Mouse (Mus musculus): ENCODE results near the gene Ccdc185. TPM values are rescaled to one million over a fixed set of nuclear protein-coding genes. Genes with fewer than 3 reads are reported as not detected.

The Ccdc185 gene
- polyA plus RNA-seq (2012; rRNA removed): not detected in 2 replicates

DNA sequence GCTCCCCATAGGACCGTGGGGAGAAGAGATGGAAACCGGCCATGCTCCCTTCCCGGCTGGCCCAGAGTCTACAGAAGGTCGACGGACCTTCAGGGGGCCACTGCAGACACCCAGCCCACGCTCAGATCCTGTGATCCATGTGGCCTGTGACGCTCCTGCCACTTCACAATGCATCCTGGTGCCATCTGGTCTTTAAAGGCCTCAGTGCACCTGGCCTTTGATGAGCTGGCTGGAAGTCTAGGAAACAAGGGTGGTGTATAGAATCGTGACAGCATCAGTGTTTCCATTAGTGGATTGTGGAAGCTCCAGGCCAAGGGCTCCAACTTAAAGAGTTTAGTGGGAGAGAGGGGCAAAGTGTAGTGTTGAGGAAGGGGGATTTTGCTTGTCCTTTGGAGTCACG, at the start of gene Ccdc185:
TSS of gene Ccdc185 (minus strand) at position 101 of the 400 bp plus-strand sequence.
- no peak for DNase-seq (ENCODE audit: low read depth, low spot score)
- WGBS: 84% methylated on average over 9 of the region's 9 CpGs

DNA sequence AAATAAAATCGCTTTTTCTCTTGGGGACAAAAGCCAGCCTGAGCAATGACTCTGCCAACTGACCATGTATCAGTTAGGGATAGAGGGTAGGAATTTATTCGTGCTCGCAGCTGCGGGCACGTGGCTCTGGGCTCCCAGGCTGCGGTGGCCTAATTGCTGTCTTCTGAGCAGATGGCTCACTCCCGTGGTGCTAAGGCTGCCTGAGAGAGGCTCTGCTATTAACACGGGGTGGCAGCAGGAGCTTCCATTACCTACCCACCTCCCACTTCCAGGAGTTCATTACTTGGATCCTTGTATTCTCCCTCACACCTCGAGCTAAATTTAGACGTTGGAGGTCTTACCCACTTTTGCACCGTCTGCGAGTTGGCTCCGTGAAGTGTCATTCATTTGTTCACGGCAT, 48.1 kb upstream of the Ccdc185 start:
- 81% methylated on average over 14 of the region's 14 CpGs for WGBS
- DNase-seq (ENCODE audit: low read depth, low spot score): no peak

DNA sequence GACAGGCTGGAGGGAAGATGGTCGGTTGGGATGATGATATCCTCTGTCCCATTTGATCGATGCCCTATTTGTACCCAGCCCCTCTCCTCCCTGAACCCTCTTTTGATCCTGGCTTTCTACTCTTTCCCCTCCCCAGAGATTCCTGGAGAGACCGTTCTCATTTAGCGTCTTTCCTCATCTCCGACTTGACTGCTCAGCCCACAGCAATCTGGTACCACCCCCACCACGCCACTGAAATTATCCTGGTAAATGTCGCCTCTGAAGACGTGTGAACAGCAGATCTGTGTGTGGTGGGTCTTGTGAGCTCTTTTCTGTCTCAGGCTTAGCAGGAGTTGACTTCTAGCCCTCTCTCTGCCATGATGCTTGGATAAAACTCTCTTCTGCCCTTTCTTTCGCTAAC, 45.6 kb upstream of the Ccdc185 start:
- 95% methylated on average over 9 of the region's 9 CpGs for WGBS
- no peak for DNase-seq (ENCODE audit: low read depth, low spot score)

DNA sequence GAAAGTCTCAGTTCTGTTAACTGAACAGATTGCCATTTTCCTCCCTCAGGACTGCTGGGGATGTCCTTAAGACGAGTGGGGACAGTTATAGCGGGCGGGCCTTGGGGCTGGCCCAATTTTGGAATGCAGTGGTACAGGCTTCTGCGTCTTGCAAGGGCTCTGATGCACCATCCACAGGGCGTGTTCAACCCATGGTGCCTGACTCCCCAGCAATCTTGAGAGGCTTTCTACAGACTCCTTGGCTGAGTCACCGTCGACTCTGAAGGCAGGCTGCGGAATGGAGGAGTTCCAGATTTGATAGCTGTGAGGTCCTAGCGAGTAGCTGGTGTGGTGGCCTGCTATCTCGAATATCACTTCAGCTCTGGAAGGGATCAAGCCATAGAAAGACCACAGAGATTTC, 45.2 kb upstream of the Ccdc185 start:
- 82% methylated on average over 10 of the region's 10 CpGs for WGBS

DNA sequence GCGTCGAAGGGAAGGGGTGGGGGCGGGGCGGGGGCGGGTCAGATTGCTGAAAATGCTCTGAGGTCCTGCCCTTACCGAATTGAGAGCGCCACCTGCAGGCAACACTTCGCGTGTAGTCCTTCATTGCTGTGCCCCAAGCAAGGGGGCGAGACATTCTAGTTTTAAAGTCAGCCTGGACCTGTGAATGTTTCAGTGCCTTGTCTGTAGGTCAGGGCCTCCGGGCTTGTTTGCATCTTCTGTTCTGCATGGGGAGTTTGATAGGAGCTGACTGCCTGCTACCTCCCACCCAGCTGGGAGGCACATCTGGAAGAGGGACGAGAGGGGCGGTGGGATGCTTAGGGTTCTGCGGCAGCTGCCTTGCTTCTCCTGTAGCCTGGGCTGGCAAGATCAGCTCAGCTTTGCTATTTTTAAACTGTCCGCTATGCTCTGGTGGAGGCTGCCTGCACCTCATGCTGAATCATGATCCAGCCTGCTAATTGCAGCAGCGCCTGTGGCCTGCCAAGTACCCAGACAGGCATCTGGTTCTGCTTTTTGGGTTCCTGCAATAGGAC, 43.6 kb upstream of the Ccdc185 start:
- 25% methylated on average over 16 of the region's 16 CpGs for WGBS
- no peak for DNase-seq (ENCODE audit: low read depth, low spot score)

More for the DNA sequence above, 45.2 kb upstream of the Ccdc185 start:
- DNase-seq (ENCODE audit: low read depth, low spot score): no peak

DNA sequence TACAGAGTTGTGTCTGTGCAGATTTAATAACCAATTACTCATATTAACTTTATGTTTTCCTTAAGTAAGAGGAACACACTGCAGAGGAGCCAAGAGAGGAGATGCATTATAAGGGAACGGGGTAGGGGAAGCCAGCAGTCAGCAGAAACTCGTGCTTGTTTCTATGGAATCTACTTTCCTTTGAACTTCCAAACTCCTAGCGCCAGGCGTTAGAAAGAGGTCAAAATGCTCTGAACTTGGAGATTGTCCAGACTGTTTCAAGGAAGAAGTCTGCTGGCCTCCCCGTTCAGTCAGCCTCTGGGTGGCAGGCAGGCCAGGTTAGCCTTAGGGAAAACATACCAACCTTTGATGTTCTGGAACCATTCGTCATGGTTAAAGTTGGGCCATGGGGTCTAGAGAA, 39.9 kb upstream of the Ccdc185 start:
- no peak for DNase-seq (ENCODE audit: low read depth, low spot score)
- 44% methylated on average over 6 of the region's 6 CpGs for whole genome bisulfite sequencing

DNA sequence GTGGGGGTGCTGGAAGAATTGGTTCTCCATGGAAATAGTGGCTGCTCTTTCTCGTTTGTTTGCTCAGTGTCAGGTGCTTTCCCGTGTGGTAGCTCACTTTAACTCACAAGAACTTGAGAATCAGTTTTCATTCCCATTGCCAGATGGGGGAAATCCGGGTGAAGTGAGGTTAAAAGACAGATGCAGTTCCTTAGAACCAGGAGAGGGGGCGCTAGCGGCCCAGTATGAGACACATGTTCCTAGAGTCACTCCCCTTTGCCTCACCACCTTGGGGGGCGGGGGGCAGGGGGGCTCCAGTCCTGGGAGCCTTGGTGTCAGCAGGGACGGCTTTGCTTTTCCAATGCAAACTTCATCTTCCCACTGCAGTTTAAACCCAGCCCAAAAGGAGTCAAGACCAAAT, 38.0 kb upstream of the Ccdc185 start:
- no peak for DNase-seq (ENCODE audit: low read depth, low spot score)
- 50% methylated on average over 7 of the region's 7 CpGs for WGBS

DNA sequence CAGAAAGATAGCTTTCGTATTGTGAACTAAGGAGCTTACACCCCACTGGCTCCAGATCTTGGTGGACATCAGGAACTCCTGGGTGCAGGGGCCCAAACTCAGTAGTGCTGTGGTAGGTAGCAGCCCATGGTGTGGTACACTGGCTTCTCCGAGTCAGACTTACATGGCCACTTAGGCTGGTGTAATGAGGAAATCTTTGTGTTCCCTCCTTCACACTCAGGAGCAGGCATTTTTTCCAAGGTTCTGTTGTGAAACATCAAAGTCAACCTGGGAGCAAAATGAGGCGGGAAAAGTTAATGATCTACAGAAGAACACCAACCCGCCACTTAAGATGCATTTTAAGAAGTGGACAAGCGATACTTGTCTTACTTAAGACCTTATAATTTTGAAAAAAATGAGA, 36.5 kb upstream of the Ccdc185 start:
- DNase-seq (ENCODE audit: low read depth, low spot score): no peak
- WGBS: 38% methylated on average over 5 of the region's 5 CpGs

DNA sequence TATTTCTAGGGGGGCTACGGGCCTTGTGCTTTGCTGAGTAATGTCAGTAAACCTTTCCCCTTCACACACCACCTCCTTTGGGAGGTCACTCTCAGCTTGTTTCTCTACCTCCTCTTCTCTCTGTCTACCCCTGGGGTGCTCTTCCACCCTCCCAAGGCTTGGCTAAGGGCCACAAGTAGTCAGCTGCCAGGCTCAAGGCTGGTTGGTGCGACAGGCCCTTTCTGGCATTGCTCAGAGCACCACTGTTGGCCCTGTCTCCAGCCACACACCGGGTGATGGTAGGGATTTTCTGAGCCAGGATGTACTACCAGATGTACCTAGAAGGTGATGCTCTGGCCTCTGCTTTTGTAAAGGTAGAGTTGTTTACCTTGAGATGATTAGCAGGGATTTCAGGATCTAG, 35.8 kb upstream of the Ccdc185 start:
- DNase-seq (ENCODE audit: low read depth, low spot score): no peak
- 69% methylated on average over 3 of the region's 3 CpGs for WGBS

DNA sequence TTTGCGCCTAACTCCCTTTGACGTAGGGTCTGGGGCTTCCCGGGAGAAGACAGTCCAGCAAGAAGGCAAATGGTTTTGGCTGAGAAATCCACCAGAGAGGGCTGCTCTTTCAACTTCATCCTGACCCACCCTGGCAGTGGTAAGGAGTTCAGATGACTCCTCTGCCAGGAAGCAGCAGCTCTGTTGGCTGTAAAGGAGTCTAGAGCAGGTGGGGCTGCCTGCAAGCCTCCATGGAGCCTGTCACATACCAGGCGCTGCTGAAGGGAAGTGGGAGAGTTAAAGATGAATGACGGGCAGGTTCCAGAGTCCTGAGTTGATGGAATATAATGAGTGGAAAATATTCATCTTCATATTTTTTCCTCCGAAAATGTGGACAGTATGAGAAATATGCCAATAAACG, 34.8 kb upstream of the Ccdc185 start:
- no peak for DNase-seq (ENCODE audit: low read depth, low spot score)
- 88% methylated on average over 7 of the region's 7 CpGs for WGBS

DNA sequence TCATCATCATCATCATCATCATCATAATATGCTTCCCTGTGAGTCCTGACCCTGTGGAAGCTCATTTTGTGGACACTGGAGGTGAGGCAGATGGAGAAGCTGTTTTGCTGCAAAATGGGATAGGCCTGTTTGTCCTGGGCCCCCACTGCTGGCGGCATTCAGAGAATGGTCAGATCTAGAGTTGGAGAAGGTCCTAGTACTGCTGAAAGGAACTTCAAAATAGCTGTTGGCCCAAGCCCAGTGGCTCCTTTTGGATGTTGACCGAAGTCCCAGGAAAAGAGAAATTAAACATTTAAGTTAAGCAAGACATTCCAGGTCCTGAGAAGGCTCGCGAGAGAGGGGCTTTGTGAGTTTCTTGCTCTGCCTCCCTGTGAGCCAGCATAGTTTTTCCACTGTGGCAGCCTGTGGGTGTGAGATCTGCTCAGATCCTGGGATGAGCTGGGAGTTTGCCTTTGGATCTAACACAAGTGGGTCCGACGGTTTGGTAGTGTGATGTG, 30.1 kb upstream of the Ccdc185 start:
- WGBS: 75% methylated on average over 6 of the region's 6 CpGs
- no peak for DNase-seq (ENCODE audit: low read depth, low spot score)

DNA sequence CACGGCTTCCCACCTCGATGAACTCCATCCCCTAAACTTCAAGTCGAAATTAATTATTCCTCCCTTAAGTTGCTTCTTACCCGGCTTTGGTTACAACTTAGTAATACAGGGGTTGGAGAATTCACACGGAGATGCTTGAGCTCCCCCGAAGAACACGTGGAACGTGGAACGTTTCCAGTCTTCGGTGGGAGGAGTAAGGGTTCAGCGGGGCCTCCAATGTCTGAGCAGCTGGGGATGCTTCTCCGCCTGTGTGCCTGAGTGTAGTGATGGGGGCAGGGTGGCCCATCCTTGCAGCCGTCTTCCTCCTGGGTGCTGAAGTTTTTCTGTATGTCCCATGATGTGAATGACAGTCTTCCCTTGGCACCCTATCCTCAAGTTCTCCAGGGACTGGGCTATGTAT, 29.2 kb upstream of the Ccdc185 start:
- 73% methylated on average over 13 of the region's 13 CpGs for WGBS
- no peak for DNase-seq (ENCODE audit: low read depth, low spot score)

DNA sequence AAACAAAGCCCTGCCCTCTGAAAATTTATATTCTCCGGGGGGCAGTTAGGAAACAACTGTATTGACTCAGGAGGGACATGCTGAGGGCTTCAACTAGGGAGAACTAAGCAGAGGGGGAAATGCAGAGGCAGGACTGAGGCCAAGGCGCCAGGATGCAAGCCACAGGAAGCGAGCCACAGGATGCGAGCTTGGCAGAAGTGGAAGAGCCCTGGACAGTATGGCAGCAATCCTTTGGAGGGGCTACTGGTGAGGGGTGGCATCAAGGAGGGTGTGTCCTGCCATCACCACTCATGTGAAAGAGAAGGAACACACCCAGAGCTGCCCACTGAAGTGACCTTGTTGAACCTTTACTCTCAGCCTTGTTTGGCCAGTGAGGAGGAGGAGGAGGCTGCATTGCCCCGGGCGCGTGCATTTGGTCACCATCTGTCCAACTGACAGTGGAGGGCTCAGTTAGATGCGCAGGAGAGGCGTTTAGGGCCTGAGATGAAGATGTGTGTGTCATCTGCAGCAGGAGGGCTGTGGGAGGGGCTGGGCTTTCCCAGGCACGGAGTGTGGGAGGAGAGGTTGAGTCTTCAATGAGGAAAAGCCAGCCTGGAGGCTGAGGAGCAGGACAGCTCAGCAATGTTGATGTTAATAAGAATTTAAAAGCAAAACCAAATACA, 27.9 kb upstream of the Ccdc185 start:
- DNase-seq (ENCODE audit: low read depth, low spot score): no peak
- 67% methylated on average over 10 of the region's 10 CpGs for WGBS

DNA sequence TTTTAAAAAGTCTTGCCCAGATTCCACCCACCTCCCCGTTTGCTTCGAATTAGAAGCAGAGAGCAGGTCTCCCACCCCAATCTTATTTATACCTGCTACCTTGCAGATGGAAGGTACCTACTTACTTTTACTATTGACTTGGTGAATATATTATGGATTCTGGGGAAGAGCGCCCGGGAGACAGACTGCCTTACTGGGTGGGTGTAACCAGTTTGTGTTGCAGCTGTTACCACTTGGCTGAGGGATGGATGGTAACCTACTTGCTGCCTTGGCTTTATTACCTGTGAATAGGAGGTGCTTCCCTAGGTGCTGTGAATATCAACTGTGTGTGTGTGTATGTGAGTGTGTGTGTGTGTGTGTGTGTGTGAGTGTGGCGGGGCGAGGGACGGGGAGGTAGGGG, 26.6 kb upstream of the Ccdc185 start:
- WGBS: 83% methylated on average over 5 of the region's 7 CpGs
- DNase-seq (ENCODE audit: low read depth, low spot score): no peak

DNA sequence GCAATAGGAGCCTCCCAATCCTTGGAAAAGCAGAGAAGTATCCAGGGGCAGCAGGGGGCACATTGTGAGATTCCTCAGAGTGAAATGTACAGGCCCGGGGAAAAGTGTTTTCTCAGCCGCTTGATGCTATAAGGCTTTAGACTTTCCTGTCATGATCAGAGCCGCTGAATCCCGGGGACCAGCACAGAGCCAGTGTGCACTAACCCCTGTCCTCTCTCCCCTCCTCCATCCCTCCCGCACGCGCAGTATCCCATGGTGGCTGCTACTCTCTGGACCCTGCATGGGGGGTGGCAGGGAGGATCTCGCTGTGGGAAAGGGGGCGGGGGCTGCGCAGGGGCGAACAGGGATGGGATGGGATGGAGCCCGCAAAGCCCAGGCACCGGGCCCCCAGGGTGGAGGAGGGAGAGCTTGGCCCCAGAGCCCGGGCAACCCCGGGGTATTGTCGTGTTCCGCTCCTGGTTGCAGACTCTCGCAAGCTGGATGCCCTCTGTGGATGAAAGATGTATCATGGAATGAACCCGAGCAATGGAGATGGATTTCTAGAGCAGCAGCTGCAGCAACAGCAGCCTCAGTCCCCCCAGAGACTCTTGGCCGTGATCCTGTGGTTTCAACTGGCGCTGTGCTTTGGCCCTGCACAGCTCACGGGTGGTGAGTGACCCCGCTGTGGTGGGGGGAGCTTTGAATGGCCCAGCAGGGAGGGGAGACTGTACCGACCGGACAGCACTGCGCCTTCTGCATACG, 15.7 kb upstream of the Ccdc185 start:
- WGBS: 18% methylated on average over 27 of the region's 27 CpGs
- DNase-seq (ENCODE audit: low read depth, low spot score): no peak

DNA sequence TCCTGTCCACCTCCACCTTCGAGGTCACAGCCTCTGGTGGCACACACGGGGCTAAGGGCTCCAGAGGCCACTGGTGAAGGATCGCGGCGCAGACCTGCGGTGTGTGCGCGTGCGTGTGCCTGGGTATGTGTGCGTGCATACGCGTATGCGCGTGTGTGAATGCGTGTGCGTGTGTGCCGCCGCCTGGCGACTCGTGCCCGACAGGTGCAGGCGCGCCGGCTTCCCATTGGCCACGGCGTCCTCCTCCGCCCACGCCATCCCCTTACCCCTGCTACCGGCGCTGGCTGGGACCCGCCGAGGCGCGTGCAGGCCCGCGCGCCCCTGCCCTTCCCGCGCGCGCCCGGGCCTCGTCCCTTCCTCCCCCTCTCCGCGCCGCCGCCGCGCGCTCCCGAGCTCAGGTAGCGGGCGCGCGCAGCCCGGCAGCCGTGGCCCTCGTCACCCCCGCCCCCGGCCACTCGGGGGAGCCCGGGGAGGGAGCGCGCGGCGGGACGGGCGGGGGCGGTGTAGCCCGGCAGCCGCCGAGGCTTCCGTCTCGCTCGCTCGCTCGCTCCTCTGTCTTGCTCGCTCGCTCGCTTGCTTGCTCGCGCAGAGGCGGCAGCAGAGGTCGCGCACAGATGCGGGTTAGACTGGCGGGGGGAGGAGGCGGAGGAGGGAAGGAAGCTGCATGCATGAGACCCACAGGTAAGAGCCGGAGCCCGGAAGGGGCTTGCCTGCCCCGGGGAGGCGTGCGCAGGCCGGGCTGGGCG, 14.9 kb upstream of the Ccdc185 start, which contains the start of gene Susd4:
TSS of gene Susd4 (plus strand) at position 145 of the 746 bp plus-strand sequence.
- WGBS: 1% methylated on average over 95 of the region's 95 CpGs
- no peak for DNase-seq (ENCODE audit: low read depth, low spot score)

DNA sequence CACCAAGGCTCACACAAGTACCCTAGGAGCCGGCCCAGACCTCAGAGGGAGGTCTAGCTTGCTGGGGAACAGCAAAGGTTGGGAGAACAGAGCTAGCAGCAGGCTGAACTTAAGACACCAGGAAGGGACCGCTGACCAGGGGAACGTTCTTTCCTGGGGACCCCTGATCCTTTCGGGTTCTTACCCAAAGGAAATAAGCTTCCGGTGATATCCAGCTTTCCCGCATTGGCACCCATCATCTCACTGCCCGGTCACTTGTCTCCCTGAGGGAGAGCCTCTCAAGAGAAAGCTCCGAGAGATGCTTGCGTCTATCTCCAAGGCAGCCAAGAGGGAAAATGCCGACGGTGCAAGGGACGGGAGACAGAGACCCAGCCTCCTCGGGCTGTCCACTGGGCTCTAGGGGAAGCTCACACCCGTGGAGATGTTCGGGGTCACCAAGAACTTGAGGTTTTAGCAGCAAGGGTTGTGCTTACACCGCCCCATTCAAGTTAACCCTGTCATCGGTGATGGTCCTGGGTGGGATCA, 14.3 kb upstream of the Ccdc185 start:
- WGBS: 21% methylated on average over 17 of the region's 17 CpGs
- no peak for DNase-seq (ENCODE audit: low read depth, low spot score)

DNA sequence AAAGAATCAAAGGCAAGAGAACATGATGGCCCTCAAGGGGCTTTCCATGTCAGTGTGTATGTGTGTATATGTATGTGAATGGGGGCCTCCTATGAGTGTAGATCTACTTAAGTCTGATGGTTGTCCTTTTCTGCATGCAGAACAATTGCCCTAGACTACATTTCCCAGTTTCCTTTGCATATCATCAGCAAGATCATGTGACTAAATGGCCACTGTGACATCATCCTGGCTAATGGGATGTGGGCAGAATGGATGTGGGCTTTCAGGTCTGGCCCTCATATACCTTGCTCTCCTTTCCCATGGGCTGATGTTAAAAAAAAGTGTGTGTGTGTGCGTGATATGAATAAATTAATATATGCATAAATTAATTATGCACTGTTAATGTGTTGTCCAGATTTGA, 9.8 kb upstream of the Ccdc185 start:
- 96% methylated on average over 1 of the region's 1 CpGs for WGBS

DNA sequence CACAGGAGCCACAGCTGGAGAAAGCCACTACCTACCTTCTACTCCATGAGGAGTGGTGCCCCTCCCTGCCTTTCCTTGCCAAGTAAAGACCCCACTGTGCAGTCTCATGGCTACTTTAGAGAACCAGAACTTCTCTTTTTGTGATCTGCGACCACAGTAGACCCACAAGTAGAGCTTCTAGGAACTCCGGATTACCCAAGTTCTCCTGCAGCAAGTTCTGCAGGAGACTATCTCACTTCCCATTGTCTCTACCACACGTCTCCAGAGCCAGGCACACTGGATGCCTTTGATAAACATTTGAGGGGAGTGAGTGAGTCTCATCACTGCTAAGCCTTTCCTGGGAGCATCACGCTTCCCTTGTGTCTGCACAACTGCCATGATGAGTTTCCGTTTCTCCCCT, 5.9 kb upstream of the Ccdc185 start:
- DNase-seq (ENCODE audit: low read depth, low spot score): no peak
- WGBS: 79% methylated on average over 5 of the region's 5 CpGs

More for the DNA sequence above, 9.8 kb upstream of the Ccdc185 start:
- DNase-seq (ENCODE audit: low read depth, low spot score): no peak

DNA sequence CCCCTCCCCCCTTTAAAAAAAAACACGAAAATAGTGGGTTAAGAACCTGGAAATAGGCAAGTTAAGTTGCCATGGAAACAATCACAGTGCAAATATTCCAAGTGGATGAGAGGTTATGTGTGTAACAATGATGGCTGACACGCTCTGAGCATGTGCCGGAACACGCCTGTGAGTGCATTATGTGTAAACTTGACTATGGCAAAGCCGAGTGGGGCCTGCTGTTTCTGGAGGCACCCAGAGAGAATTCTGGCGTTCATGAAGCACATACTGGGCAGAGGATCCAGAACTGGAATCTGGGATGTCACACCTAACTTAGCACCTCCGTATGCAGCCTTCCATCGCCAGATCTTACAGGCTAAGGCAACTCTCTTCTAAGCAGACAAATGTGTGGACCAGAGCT, 4.7 kb upstream of the Ccdc185 start:
- no peak for DNase-seq (ENCODE audit: low read depth, low spot score)
- WGBS: 75% methylated on average over 8 of the region's 8 CpGs

Measured in large intestine, adult 2 months (tissue).